Mouse (Mus musculus) kidney, adult 2 months (tissue): ENCODE results near the gene Gm12355.
A peak's percentile ranks its signal among the peaks of the same experiment; 100 is the strongest.

ENCODE experiments used
- CTCF ChIP-seq: fragments of 200-500 bp; conservative IDR thresholded peaks from 2 replicates; pipeline ENCODE4 v1.5.1; 2011; ENCODE audit warnings: low read depth, mild to moderate bottlenecking, control low read depth, low read length, moderate library complexity, mixed read lengths; ENCODE audit not compliant: insufficient read depth, insufficient read length
- POLR2A ChIP-seq: fragments of 200-500 bp; IDR thresholded peaks from one replicate; pipeline ENCODE4 v1.6.1; 2011; ENCODE audit warnings: low read depth, low read length, control low read depth

DNA sequence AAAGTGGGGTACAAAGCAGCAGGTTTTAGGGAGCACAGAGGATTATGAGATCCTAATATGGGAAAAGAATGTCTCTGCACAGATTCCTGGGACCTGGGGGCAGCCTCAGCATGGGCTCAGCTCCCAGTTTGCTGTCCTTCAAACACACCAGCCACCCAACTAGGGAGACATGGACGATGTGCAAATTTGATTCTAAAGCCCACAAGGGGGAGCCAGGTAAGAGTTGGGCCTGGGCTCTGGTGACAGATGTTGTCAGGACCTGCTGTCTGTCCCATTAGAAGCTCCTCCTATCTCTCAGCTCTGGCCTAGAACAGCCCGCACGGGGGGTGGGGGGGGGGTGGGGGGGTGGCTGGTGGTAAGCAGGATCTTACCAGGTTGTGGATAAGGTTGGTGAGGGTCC is 41.9 kb downstream of the Gm12355 start:
- TF ChIP-seq POLR2A (no peak), CTCF (0 out of 2 replicates have a peak, but pooled peaks have one; percentile 16)
